Mouse (Mus musculus): ENCODE data around the gene Akain1. TPM values are rescaled to one million over a fixed set of nuclear protein-coding genes. Genes with fewer than 3 reads are reported as not detected.

Akain1 gene
- total and polyA plus RNA-seq, 3 experiments, result not detected

DNA sequence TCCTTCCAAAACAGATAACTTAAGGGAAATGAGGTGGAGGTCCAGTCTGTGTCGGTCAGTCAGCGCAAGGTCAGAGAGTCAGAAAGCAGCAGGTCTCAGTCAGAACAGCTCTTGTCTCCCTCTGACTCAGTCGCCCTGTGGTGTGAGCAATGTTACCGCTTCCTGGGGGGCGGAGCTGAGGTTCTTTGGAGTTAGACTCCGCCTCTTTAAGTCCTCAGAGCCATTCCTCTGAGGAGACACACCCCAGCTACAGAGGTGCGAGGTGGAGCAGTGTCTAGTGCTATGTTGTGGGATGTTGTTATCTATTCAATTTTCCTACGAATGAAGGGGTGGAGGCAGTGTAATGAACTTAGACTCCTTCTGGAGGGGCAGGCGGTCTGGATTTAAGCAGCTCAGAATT lies 1.9 kb downstream of the Akain1 start:
- H3K4me1 ChIP-seq (ENCODE audit: control insufficient read depth in 1 of 2, insufficient read depth in 2 of 2), result peaks cover 0 to 31% of the 10 kb centered on the region in 2 experiments; a peak in 2 of 4 replicates
- H3K9me3 ChIP-seq (replicated peaks; ENCODE audit: low read length), result peaks cover 20% of the 10 kb centered on the region
- no peak for DNase-seq (ENCODE audit: extremely low read depth)
- in situ Hi-C loops (cut with MboI; ENCODE audit: low pct_ligation_motif_present, low pct_unique_long_range_greater_than_20kb, low sequenced_read_pairs) (no loop called here), dilution Hi-C loops (cut with MboI; ENCODE audit: extremely low pct_ligation_motif_present, extremely low pct_unique_long_range_greater_than_20kb, low sequenced_read_pairs) (no loop called here)
- no peak overlapping the region for H3K9ac ChIP-seq (ENCODE audit: insufficient read depth, low read depth)
- no peaks in the 10 kb centered on the region for H3K36me3 ChIP-seq (replicated peaks in 1 of 2; ENCODE audit: control insufficient read depth in 1 of 2, insufficient read depth in 1 of 2, low read length in 1 of 2)
- no peak overlapping the region for H3K27ac ChIP-seq (ENCODE audit: insufficient read depth, low read depth)
- no peak overlapping the region for H3K4me3 ChIP-seq (replicated peaks in 1 of 3; ENCODE audit: low read depth in 2 of 3, low read length in 2 of 3, poor library complexity in 1 of 3)
- no peaks in the 10 kb centered on the region for H3K27me3 ChIP-seq (replicated peaks)
- TF ChIP-seq SMC3 (IDR thresholded peaks at IDR 0.05; ENCODE audit: low read depth, low read length) (no peak), RAD21 (IDR thresholded peaks at IDR 0.05; ENCODE audit: low read depth, low read length) (no peak), CHD2 (IDR thresholded peaks at IDR 0.05; ENCODE audit: low read length) (no peak), UBTF (IDR thresholded peaks at IDR 0.05; ENCODE audit: low read depth, low read length) (no peak)
- no peaks in the 10 kb centered on the region for H3K79me2 ChIP-seq (replicated peaks; ENCODE audit: control insufficient read depth, extremely low read depth, insufficient read depth, poor library complexity, severe bottlenecking)
- no peak overlapping the region for H3K4me2 ChIP-seq (ENCODE audit: insufficient read depth, low read depth, poor library complexity, severe bottlenecking)

DNA sequence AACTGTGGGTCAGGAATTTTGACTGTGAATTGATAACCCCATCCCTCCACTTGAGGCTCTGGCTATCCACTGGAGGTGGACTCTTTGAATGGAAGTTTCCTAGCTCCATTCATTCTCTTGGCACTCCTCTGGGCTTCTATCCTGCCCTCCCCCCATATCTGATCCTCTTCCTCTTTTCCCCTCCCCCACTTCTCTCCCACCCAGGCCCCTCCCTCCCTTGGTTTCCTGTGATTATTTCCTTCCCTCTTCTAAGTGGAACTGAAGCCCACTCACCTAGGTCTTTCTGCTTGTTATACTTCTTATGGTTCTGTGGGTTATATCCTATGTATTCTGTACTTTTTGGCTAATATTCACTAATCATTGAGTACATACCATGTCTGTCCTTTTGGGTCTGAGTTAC lies 9.6 kb downstream of the Akain1 start:
- no peak for DNase-seq (ENCODE audit: extremely low read depth)
- H3K79me2 ChIP-seq (replicated peaks; ENCODE audit: control insufficient read depth, extremely low read depth, insufficient read depth, poor library complexity, severe bottlenecking), result no peaks in the 10 kb centered on the region
- H3K4me2 ChIP-seq (ENCODE audit: insufficient read depth, low read depth, poor library complexity, severe bottlenecking), result no peak overlapping the region
- H3K4me1 ChIP-seq (ENCODE audit: control insufficient read depth in 1 of 2, insufficient read depth in 2 of 2), result peaks cover 0 to 6% of the 10 kb centered on the region in 2 experiments; a peak in 1 of 4 replicates
- no peaks in the 10 kb centered on the region for H3K27me3 ChIP-seq (replicated peaks)
- in situ Hi-C loops (cut with MboI; ENCODE audit: low pct_ligation_motif_present, low pct_unique_long_range_greater_than_20kb, low sequenced_read_pairs) (no loop called here), dilution Hi-C loops (cut with MboI; ENCODE audit: extremely low pct_ligation_motif_present, extremely low pct_unique_long_range_greater_than_20kb, low sequenced_read_pairs) (no loop called here)
- H3K36me3 ChIP-seq (replicated peaks in 1 of 2; ENCODE audit: control insufficient read depth in 1 of 2, insufficient read depth in 1 of 2, low read length in 1 of 2), result no peaks in the 10 kb centered on the region
- H3K9me3 ChIP-seq (replicated peaks; ENCODE audit: low read length), result no peaks in the 10 kb centered on the region
- H3K4me3 ChIP-seq (replicated peaks in 1 of 3; ENCODE audit: low read depth in 2 of 3, low read length in 2 of 3, poor library complexity in 1 of 3), result no peak overlapping the region
- no peak overlapping the region for H3K9ac ChIP-seq (ENCODE audit: insufficient read depth, low read depth)
- H3K27ac ChIP-seq (ENCODE audit: insufficient read depth, low read depth), result no peak overlapping the region
- no peak for TF ChIP-seq ZKSCAN1 (IDR thresholded peaks at IDR 0.05; ENCODE audit: borderline replicate concordance, low read depth, low read length)
- no peak for TF ChIP-seq USF1 (IDR thresholded peaks at IDR 0.05; ENCODE audit: low read depth, low read length)
- TF ChIP-seq RCOR1 (conservative IDR thresholded peaks at IDR 0.05; ENCODE audit: low read depth, low read length), result no peak
- no peak for TF ChIP-seq MYC (IDR thresholded peaks at IDR 0.05; ENCODE audit: low read depth, low read length)
- no peak for TF ChIP-seq E2F4 (IDR thresholded peaks at IDR 0.05; ENCODE audit: insufficient replicate concordance, low read depth, low read length)
- no peak for TF ChIP-seq ELF1 (IDR thresholded peaks at IDR 0.05; ENCODE audit: low read depth, low read length)
- no peak for TF ChIP-seq UBTF (IDR thresholded peaks at IDR 0.05; ENCODE audit: low read depth, low read length)
- no peak for TF ChIP-seq GABPA (IDR thresholded peaks at IDR 0.05; ENCODE audit: insufficient replicate concordance, low read depth, low read length)
- no peak for TF ChIP-seq CHD1 (IDR thresholded peaks at IDR 0.05; ENCODE audit: low read depth, low read length)
- TF ChIP-seq JUN (IDR thresholded peaks at IDR 0.05; ENCODE audit: insufficient read depth, low read depth, low read length), result no peak
- TF ChIP-seq TCF12 (IDR thresholded peaks at IDR 0.05; ENCODE audit: low read depth, low read length), result no peak
- TF ChIP-seq ZC3H11A (IDR thresholded peaks at IDR 0.05; ENCODE audit: low read depth, low read length), result no peak
- no peak for TF ChIP-seq JUND (conservative IDR thresholded peaks at IDR 0.05; ENCODE audit: low read depth, low read length)
- TF ChIP-seq RAD21 (IDR thresholded peaks at IDR 0.05; ENCODE audit: low read depth, low read length), result no peak
- no peak for TF ChIP-seq ZNF384 (IDR thresholded peaks at IDR 0.05; ENCODE audit: low read depth, low read length)
- no peak for TF ChIP-seq BHLHE40 (IDR thresholded peaks at IDR 0.05; ENCODE audit: low read depth, low read length)
- no peak for TF ChIP-seq USF2 (conservative IDR thresholded peaks at IDR 0.05; ENCODE audit: low read depth, low read length)
